Mouse (Mus musculus): ENCODE data around the gene Hoxd8. TPM values are rescaled to one million over a fixed set of nuclear protein-coding genes. Genes with fewer than 3 reads are reported as not detected.

Gene Hoxd8
- polyA plus RNA-seq, 1 experiment from 2014 or later, result 0.07 TPM

DNA sequence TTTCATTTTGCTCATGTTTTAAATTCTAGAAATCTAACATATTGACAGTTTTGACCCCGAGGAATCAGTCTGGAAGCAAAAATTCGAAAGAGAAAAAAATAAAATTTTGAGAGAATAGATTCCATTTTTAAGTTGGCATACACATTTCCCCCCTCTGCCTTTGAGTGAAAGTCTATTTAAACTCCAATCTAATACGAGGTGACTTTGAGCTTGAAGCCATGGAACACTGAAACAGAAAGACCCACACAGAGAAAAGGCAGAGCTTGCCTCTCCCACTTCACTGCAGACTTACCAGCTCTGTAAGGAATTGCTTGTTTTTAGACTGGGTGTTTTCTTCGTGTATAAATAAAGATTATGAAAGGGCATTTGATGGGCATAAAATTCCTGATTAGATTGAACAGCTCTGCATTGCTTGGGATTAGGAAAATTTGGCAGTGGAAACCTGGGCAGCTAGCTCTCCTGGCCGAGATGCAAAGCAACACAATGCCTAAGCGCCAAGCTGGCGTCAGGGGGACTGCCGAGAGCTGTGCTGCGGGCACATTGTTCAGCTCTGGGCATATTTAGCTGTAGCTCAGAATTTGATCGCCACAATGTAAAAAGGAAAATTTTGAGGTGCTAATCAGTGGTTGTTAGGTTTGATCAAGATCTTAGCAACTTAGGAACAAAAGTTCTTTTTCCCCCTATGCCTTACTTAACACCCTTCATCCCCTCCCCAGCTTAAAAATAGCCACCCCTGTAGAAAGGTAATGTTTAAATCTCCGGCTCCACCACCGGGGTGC lies 15.4 kb upstream of the Hoxd8 start:
- H3K4me3 ChIP-seq, result no peak overlapping the region
- no peaks in the 10 kb centered on the region for H3K36me3 ChIP-seq
- no peak for ATAC-seq (ENCODE audit: extremely low read depth, insufficient number of reproducible peaks, low FRiP score, low TSS enrichment)
- peaks cover 96% of the 10 kb centered on the region for H3K27me3 ChIP-seq (replicated peaks)
- no peak overlapping the region for H3K4me2 ChIP-seq
- no peaks in the 10 kb centered on the region for H3K9me3 ChIP-seq
- WGBS, result 5% methylated on average over 12 of the region's 12 CpGs
- no peak overlapping the region for H3K27ac ChIP-seq (replicated peaks)
- H3K9ac ChIP-seq, result no peak overlapping the region
- H3K4me1 ChIP-seq, result peaks cover 8% of the 10 kb centered on the region

DNA sequence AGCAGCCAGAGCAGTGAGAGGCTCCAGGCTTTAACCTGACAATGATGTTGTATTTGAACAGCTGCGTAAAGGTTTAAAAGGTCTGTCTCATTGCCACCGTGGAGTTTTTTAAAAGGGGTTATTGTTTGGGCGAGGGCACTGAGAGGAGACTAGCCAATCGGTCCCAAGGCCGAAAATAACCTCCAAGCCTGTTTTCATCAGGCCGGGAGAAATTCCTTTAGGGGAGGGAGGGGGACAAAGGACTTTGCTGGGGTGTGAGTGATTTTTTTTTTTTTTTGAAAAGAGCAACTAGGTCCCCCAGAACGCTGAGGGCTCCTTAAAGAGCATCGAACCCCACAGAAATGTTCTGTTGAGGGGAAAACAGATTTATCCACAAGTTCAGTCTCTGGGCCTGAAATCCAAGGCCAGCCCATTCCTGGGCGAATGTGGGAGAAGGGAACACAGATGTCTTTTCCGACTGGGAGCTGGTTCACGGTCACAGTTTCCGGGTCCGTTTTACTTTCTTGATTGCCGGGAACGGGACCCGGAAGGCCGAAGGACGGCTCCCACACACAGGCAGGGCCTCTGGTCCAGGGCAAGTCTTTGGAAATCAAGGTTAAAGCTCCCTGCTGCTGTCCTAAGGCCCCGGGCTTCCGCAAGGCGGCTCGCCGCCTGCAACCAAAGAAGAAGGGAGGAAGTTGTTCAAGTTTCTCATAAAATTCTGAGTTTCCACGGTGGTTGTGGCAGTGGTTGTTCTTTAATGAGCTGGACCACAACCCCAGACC lies 14.7 kb upstream of the Hoxd8 start:
- Histone ChIP-seq H3K27ac (replicated peaks) (no peak overlapping the region), H3K9me3 (no peaks in the 10 kb centered on the region), H3K36me3 (no peaks in the 10 kb centered on the region), H3K27me3 (replicated peaks) (peaks cover 96% of the 10 kb centered on the region), H3K4me2 (no peak overlapping the region), H3K4me3 (no peak overlapping the region), H3K9ac (no peak overlapping the region), H3K4me1 (peaks cover 8% of the 10 kb centered on the region)
- WGBS, result 1% methylated on average over 24 of the region's 24 CpGs
- ATAC-seq (ENCODE audit: extremely low read depth, insufficient number of reproducible peaks, low FRiP score, low TSS enrichment), result no peak

GRCm38 (mm10) chr2:74690338-74690716 lies 14.1 kb upstream of the Hoxd8 start:
- no peak for ATAC-seq (ENCODE audit: extremely low read depth, insufficient number of reproducible peaks, low FRiP score, low TSS enrichment)
- no peaks in the 10 kb centered on the region for H3K36me3 ChIP-seq
- WGBS, result 5% methylated on average over 8 of the region's 8 CpGs
- no peaks in the 10 kb centered on the region for H3K9me3 ChIP-seq
- no peak overlapping the region for H3K4me3 ChIP-seq
- no peak overlapping the region for H3K9ac ChIP-seq
- no peak overlapping the region for H3K27ac ChIP-seq (replicated peaks)
- no peak overlapping the region for H3K4me2 ChIP-seq
- H3K27me3 ChIP-seq (replicated peaks), result peaks cover 96% of the 10 kb centered on the region
- peaks cover 8% of the 10 kb centered on the region for H3K4me1 ChIP-seq

- no peaks in the 10 kb centered on the region for H3K36me3 ChIP-seq
- H3K27me3 ChIP-seq (replicated peaks), result peaks cover 97% of the 10 kb centered on the region
- ATAC-seq (ENCODE audit: extremely low read depth, insufficient number of reproducible peaks, low FRiP score, low TSS enrichment), result no peak; the same call in 1 of the 2 replicates
- peak within 1 kb of the TSS; percentile 48 for H3K4me2 ChIP-seq
- H3K9me3 ChIP-seq, result no peaks in the 10 kb centered on the region
- no peak within 1 kb of the TSS for H3K27ac ChIP-seq (replicated peaks)
- H3K9ac ChIP-seq, result no peak within 1 kb of the TSS
- peak within 1 kb of the TSS; percentile 30 for H3K4me3 ChIP-seq
- peaks cover 8% of the 10 kb centered on the region for H3K4me1 ChIP-seq
- 1% methylated on average over 56 of the region's 56 CpGs for WGBS
Measured at GRCm38 (mm10) chr2:74691022-74691951, 13.1 kb upstream of the Hoxd8 start, which contains the start of gene Hoxd10. Gene Hoxd10, plus strand, starts transcription at chr2:74691924.

- Histone ChIP-seq H3K27me3 (replicated peaks) (peaks cover 97% of the 10 kb centered on the region), H3K9ac (no peak overlapping the region), H3K4me1 (peaks cover 8% of the 10 kb centered on the region), H3K36me3 (no peaks in the 10 kb centered on the region), H3K9me3 (no peaks in the 10 kb centered on the region), H3K27ac (replicated peaks) (no peak overlapping the region), H3K4me2 (no peak overlapping the region), H3K4me3 (no peak overlapping the region)
- ATAC-seq (ENCODE audit: extremely low read depth, insufficient number of reproducible peaks, low FRiP score, low TSS enrichment), result no peak; the same call in 1 of the 2 replicates
- WGBS, result 4% methylated on average over 35 of the region's 35 CpGs
Measured at GRCm38 (mm10) chr2:74691995-74692807, 12.2 kb upstream of the Hoxd8 start.

DNA sequence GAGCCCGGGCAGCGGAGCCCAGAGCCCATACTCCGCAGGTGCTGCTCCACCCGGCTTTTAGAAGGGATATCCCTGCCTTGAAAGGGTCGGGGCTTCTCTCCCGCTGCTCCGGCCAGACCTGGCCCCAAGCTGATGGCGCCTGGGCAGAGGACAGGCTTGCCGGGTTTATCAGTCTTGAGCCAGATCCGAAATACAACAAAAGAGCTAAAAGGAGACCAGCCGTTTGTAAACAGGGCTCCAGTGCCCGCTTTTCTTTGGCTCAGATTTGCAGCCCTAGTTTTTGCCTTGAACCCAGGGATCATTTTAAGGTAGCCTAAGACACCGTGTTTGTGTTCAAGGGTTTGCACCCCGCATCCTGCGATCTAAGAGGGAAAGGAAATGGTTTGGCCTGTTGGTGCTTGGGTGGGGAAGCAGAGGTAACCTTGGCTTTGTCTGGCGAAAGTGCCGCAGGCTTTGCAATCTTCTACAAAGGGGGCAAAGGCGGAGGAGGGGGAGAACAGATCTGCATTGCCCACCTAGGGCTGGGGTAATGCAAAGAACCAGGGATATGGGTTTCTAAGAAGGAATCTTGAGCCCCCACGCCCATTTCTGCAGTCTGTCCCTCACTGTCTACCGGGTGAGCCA lies 11.5 kb upstream of the Hoxd8 start:
- H3K4me3 ChIP-seq, result no peak overlapping the region

DNA sequence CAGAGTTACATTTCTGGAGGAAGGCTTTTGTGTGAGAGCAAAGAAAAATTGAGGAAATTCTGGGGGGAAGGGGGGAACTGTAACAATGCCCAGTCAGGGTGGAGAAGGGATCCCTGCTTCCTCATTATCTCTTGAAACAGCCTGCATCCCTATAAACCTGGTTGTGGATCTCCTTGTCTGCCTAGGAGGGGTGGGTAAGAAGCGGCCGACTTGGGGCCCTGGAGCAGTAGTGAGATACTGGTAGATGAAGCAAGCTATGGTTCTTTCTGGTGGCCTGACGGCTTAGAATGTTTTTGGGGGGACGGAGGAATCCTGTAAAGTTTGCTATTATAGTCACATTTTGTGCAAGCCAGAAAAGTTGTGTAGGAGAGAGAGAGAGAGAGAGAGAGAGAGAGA lies 11.0 kb upstream of the Hoxd8 start:
- no peak for ATAC-seq (ENCODE audit: extremely low read depth, insufficient number of reproducible peaks, low FRiP score, low TSS enrichment)
- Histone ChIP-seq H3K4me3 (no peak overlapping the region), H3K4me1 (peaks cover 19% of the 10 kb centered on the region), H3K27me3 (replicated peaks) (peaks cover 97% of the 10 kb centered on the region), H3K27ac (replicated peaks) (no peak overlapping the region), H3K36me3 (no peaks in the 10 kb centered on the region), H3K9me3 (no peaks in the 10 kb centered on the region), H3K4me2 (no peak overlapping the region), H3K9ac (no peak overlapping the region)
- 13% methylated on average over 4 of the region's 4 CpGs for WGBS

More for the DNA sequence above, 11.5 kb upstream of the Hoxd8 start:
- no peak overlapping the region for H3K27ac ChIP-seq (replicated peaks)
- H3K9me3 ChIP-seq, result no peaks in the 10 kb centered on the region
- WGBS, result 1% methylated on average over 20 of the region's 20 CpGs
- H3K4me2 ChIP-seq, result no peak overlapping the region
- H3K27me3 ChIP-seq (replicated peaks), result peaks cover 97% of the 10 kb centered on the region
- ATAC-seq (ENCODE audit: extremely low read depth, insufficient number of reproducible peaks, low FRiP score, low TSS enrichment), result no peak
- no peaks in the 10 kb centered on the region for H3K36me3 ChIP-seq
- no peak overlapping the region for H3K9ac ChIP-seq
- H3K4me1 ChIP-seq, result peaks cover 14% of the 10 kb centered on the region

- Histone ChIP-seq H3K27me3 (replicated peaks) (peaks cover 97% of the 10 kb centered on the region), H3K36me3 (no peaks in the 10 kb centered on the region), H3K27ac (replicated peaks) (no peak overlapping the region), H3K4me1 (peaks cover 21% of the 10 kb centered on the region), H3K4me2 (no peak overlapping the region), H3K4me3 (no peak overlapping the region), H3K9me3 (no peaks in the 10 kb centered on the region), H3K9ac (no peak overlapping the region)
- no peak for ATAC-seq (ENCODE audit: extremely low read depth, insufficient number of reproducible peaks, low FRiP score, low TSS enrichment)
- 2% methylated on average over 16 of the region's 16 CpGs for WGBS
Measured at GRCm38 (mm10) chr2:74694066-74694465, 10.3 kb upstream of the Hoxd8 start.

DNA sequence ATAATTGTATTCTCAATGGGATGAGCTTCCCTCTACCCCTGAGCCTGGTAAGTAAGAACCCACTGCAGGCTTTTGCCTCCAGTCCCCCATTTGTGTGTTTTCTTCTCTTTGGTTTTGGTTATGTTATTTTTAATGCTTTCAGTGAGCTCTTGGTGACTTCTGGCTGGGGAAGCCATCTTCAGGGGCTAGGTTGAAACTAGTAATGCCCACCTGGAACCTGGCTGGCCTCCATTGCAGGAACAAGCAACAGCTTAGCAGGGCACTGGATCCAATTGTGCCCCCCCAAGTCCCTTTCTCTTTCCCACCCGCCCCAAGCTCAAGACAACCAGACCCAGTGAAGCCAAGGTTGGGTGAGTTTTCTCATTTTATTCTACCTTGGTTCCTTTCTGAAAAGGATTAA lies 9.0 kb upstream of the Hoxd8 start:
- peaks cover 99% of the 10 kb centered on the region for H3K27me3 ChIP-seq (replicated peaks)
- no peaks in the 10 kb centered on the region for H3K36me3 ChIP-seq
- H3K4me1 ChIP-seq, result peaks cover 21% of the 10 kb centered on the region
- ATAC-seq (ENCODE audit: extremely low read depth, insufficient number of reproducible peaks, low FRiP score, low TSS enrichment), result no peak
- 9% methylated on average over 1 of the region's 1 CpGs for WGBS
- H3K4me2 ChIP-seq, result no peak overlapping the region
- no peaks in the 10 kb centered on the region for H3K9me3 ChIP-seq
- no peak overlapping the region for H3K9ac ChIP-seq
- H3K27ac ChIP-seq (replicated peaks), result no peak overlapping the region
- H3K4me3 ChIP-seq, result no peak overlapping the region

DNA sequence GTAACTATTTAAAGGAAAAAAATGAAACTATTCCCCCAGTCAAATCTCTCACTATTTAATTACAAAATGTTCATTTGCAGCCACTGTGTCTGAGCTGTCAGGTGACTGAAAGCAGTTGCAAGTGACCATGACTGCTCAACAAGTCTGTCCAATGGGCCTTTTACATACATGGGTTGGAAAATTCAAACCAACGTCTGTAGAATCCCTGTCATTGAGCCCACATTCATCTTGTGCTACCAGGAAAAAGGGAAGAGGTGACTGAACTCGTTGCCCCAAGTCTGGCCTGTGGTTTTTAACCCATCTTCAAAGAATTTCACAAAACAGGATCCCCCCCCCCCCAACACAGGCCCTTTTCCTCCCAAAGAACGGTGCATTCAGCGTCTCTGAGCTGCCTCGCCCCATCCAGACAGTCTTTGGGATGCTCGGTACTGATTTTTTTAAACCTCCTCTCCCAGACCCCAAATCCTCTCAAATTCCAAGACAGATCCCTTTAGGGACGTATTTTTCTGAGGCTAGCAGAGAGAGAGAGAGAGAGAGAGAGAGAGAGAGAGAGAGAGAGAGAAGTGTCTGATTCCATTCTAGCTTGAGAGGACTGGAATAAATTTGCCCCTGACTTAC lies 8.5 kb upstream of the Hoxd8 start:
- Histone ChIP-seq H3K27me3 (replicated peaks) (peaks cover 100% of the 10 kb centered on the region), H3K27ac (replicated peaks) (no peak overlapping the region), H3K4me2 (no peak overlapping the region), H3K9ac (no peak overlapping the region), H3K9me3 (no peaks in the 10 kb centered on the region), H3K36me3 (no peaks in the 10 kb centered on the region), H3K4me3 (no peak overlapping the region), H3K4me1 (peaks cover 21% of the 10 kb centered on the region)
- ATAC-seq (ENCODE audit: extremely low read depth, insufficient number of reproducible peaks, low FRiP score, low TSS enrichment), result no peak
- 4% methylated on average over 7 of the region's 7 CpGs for WGBS
